Mouse (Mus musculus) spleen, embryonic (tissue): ENCODE measurements around the gene Clca2.

Experiments
- CTCF ChIA-PET: fragments of 350-600 bp; sonication (Branson Sonifier 250); formaldehyde crosslinking; loops from one replicate; lab custom pipeline; 2022; lab: Charles Lee

Clca2 gene

DNA sequence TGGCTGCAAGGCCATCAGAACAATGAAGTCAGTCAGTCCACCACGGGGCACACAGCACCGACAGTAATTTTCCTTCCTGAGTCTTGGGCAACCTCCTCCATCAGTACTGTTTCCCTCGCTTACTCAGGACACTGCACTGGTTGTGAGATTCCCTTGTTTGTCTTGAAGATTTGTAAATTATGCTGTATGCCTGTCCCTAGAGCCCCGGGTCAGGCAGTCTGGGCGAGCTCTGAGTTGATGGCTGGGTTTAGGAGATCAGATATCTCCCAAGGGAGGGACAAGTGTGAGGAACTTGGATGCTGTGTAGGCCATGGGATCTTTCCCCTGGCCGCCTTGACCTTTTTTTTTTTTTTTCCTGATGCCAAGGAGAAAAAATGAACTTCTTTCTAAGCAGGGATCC is at the start of gene Clca2:
Gene Clca2, minus strand, starts transcription at position 153 of the 400 bp plus-strand sequence.
- CTCF ChIA-PET, result no interaction called here

DNA sequence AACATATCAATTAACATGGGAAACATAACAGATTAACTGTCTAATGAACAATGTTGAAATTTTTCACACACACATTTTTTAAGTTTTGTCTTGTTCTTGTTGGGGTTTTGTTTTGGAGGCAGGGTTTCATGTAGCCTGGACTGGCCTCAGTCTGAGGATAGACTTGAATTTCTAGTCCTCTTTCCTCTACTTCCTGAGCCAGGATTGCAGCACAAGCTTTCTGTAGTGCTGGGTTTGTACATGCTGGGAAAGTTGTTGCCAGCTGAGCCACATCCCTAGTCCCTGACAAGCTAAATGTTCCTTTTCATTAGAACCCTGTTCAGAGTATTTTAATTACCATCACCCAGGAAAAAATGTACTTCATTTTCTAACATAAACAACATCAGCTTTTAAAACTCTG is 48.7 kb upstream of the Clca2 start:
- CTCF ChIA-PET, result no interaction called here

DNA sequence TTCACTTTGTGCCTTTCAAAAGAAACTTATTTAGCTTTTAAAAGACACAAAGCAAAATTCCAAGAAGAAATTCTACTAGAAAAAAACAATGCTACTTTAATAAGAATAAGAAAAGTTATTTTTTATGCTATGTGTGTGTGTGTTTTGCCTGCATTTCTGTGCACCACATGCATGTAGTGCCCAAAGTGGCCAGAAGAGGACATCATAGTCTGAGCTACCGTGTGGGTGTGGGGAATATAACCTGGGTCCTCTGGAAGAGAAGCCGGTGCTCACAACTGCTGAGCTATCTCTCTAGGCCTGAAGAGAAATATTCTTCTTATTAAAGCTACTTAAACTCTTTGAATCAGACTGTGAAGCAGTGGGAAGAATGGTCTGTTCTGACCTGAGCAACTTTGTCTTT is 48.2 kb upstream of the Clca2 start:
- CTCF ChIA-PET, result no interaction called here

DNA sequence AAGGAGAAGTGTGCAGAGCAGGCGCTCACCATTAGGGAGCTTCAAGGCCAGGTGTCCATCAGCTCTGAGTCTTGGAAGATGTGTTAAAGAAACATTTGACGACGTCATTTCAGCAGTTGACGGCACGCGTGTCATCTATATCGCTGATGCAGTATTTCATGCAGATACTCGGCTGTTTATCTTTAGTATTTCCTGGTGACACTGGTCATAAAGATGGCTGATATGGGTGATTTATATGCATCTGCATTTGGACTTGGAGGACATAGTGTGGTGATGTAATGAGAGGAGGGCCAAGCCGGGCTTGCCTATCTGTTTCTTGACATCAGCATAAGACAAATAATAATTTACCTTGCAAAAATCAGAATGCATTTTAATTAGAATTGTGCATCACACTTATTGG is 47.6 kb upstream of the Clca2 start:
- CTCF ChIA-PET, result no interaction called here

DNA sequence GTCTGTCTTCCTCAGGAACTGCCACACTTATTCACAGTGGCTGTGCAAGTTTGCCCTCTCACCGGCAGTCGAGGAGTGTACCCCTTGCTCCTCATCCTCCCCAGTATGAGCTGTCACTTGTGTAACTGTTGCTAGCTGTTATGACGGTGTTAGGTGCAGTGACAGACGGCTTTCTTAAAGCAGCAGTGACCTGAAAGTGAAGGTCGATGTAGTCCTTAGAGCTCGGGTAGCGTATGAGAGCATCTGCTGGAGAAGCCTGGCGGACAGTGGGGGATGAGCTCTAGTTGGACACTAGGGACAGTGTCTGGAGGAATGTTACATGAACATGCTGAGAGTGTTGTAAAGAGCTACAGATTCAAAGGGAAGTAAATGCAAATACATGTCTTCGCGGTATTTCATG is 44.6 kb upstream of the Clca2 start:
- CTCF ChIA-PET, result no interaction called here

DNA sequence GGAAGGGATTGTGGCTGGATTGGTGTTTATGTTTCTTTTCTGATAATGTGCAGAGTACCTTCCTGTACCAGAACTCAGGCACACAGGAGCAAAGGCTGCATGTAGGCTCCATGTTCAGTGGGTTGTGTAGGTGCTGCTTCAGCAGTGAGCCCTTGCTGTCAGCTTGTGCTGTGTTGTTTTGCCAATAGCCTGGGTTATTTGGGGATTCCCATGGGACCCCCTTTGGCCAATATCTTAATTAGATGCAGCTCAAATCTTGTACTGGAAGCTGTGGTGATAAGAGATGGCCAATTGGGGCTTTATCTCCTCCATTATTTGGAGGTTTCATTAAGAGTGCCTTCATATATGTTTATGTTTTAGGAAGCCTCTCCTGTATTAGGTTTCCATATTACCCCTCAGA is 43.7 kb upstream of the Clca2 start:
- CTCF ChIA-PET, result no interaction called here

DNA sequence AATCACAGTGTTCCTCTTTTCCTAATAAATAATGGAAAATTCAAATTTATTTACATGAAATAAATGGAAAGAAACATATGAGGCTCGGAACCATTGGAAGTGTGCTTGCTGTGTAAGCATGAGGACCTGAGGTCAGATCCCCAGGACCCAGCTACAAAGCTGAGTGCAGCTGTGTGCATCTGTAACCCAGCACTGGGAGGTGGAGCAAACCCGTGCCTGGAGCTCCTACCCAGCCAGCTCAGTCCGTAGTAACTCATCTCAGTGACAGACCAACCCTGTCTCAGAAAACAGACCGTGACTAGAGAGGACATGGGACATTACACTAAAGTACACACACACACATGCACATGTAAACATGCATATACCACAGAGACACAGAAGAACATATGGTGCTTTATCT is 41.0 kb upstream of the Clca2 start:
- CTCF ChIA-PET, result no interaction called here

DNA sequence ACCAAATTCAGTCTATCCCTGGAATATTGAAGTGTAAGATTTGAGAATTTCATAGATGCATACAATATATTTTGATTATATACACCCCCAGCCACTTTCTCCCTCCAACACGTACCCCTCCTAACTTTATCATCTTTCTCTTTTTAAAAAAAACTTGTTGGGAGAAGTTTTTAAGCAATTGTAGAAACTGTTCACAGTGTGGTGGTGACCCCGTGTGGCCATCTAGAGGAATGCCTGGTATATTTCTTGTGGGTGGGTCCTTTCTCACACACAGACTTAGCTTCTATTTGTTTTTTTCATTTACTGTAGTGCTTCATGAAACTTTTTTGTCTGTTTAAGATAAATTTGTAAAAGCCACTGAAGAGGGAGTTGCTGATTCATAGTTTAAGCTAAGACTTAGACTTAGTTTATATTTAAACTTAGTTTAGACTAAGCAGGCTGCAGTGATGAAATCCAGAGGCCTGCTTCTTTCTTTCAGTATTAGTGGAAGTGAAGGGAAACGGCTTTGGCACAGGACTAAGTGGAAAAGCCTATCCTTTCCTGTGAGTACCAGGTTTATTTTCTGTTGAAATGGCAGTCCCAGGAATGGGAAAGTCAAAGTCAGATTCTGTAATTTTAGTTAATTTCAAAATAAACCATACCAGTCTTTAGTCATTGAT is 32.1 kb upstream of the Clca2 start:
- CTCF ChIA-PET, result no interaction called here

DNA sequence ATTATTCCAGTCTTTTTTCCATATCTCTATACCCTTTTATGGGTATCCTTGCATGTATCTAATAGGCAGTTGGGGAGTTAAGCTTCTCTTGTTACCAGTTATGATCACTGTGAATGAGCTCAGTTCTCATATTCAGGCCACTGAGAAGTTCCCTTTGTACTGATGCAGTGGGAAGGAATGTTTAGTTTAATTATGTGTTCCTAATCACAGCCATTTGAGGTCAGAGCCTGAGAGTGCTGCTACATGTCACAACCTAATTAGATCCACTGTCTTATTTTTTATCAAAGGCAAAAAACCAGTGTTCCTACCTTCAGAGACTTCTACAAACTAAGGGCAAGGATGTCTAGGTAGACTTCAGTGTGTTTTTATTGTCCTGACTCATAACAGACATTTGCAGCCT is 30.1 kb upstream of the Clca2 start:
- CTCF ChIA-PET, result no interaction called here

DNA sequence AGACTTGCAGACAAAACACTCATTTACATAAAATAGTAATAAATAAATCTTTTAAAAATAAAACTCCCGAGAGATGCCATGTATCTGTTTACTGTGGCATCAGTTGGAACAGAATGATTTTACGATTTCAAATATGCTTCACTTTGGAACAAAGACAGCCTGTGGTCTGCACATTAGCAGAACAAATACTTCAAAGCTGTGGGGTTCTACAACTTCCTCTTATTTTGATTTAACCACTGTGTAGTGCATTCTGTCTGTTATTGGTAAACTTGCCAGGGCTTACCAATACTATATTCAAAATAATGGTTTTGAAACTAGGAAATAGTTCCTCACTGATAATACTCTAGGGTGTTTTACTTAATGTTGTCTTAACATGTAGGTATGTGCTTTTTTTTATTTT is 27.4 kb upstream of the Clca2 start:
- CTCF ChIA-PET, result no interaction called here

DNA sequence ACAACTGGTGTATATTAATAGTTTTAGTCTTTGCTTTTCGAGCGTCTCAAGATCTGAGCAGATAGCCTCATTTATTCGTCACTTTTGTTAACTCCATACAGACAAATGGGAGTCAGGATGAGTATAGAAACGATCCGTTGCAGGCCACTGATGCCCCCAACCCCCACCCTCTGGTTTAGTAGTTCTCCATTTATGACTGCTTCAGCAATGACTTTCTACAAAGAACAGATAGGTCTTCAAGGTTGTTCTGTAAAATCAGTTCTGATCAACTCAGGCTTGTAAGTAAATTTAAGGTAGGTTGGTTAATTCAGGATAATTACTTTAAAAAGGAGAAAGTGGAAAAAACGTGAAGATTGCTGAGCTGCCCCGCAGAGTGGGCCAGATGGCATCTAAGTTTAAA is 20.2 kb upstream of the Clca2 start:
- CTCF ChIA-PET, result no interaction called here

DNA sequence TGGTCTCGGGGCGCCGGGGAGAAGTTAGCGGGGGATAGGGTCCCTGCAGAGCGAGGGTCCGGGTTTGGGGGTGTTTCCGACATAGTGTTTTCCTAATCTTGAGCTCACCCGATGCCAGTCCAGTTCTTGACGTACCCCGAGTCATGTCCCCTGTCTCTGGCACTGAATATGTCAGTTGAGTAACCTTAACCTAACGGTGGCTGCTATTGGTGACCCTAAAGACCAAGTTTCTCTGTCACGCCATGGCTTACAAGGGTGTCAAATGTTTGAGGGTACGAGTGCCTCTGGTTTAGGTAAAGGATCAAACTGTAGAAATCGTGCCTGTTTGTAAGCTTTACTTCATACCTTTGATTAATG is 19.7 kb upstream of the Clca2 start:
- CTCF ChIA-PET, result no interaction called here

DNA sequence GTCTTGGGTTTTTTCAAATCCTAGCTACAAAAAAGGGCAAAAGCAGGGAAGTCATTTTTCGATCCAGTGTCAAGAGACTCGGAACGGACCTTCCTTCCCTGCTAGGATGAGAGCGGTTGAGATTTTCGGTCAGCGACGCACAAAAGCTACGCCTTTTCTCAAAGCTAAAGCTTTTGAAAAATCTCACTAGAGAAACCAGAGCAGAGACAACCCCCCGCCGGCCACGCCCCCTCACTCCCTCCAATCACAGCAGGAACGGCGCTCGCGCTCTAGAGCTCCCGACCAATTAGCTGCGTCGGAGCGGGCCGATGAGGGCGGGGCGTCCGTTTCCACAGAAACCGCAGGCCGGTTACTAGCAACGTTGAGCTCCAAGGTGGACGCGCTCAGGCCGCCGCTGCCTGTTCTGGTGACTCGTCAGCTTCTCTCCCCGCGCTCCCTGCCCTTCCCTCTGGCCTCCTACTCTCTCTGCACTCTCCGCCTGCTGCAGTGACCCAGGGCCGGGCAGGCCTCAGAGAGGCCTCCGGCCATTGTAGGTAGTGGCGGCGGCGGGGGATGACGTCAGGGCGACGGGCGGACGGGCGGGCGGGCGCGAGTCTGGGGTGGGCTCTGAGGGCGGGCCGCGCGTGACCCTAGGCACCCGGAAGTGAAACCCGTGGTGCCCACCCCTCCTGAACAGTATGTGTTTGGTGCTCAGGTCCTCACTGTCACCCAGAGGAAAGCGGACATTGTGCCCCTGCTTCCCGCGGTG is 19.2 kb upstream of the Clca2 start, which contains the start of gene Odf2l:
Gene Odf2l, plus strand, starts transcription at position 335 of the 748 bp plus-strand sequence.
- CTCF ChIA-PET, result no interaction called here

DNA sequence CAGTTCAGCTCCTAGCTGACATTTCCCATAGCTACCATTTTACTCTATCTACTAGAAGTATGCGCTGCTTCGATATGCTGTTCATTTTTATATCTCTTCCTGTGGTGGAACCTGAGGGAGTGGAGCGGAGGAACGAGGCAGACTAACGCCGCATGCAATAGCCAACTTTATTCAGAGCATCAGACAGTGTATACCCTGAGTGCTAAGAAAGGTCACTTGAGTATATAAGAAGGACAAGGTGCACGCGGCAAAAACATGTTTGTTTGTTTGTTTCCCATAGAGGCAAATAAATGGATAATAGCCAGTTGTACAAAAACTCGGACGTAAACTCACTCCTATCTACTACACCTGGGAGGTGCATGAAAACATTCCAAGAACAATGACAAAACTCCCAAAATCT is 18.4 kb upstream of the Clca2 start:
- CTCF ChIA-PET, result no interaction called here

DNA sequence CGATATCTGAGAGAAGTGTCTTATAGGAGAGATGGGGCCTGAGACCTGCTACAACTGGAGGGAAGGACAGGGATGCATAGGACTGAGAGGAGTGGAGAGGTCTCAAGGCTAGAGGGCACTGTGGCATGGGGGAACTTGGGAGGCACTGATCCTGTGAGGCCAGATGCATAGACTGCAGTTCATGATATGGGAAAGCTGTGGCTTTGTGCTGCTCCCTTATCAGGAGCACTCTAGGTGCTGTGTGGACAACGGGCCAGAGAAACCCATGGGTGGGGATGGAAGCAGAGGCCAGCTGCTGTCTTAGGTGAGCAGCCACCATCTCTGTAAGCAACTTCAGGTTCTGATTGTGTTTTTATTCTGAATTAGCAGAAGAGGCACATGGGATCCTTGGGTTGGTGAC is 15.9 kb upstream of the Clca2 start:
- CTCF ChIA-PET, result no interaction called here

DNA sequence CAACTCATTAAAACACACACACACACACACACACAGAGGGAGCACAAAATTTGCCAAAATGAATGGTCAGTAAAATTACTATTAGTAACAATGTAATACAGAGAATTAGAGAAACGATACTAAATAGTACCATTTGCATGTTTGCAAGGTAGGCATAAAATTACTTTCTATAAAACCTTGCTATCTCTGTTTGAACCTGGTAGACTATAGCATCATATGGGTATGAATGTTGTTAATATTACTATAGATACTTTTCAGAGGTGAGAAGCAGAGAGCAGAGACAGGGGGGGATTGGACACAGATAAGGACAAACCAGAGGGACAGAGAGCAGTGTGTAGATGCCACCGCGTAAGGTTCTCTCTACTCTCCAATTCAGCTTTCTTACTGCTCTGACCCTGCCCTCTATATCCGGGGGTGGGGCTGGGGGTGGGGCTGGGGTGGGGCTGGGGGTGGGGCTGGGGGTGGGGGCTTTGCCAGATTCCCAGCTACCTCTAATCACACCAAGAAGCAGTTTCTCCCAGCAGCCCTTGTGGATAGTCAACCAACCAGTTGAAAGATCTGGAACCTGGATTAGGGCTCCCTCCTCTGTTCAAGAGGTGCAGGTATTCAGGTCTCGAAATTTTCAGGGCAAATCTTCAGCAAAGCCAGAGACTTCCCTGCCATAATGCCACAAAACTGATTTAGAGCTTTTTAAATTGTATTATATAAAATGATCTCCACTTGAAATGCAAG is 6.7 kb upstream of the Clca2 start:
- CTCF ChIA-PET, result no interaction called here

DNA sequence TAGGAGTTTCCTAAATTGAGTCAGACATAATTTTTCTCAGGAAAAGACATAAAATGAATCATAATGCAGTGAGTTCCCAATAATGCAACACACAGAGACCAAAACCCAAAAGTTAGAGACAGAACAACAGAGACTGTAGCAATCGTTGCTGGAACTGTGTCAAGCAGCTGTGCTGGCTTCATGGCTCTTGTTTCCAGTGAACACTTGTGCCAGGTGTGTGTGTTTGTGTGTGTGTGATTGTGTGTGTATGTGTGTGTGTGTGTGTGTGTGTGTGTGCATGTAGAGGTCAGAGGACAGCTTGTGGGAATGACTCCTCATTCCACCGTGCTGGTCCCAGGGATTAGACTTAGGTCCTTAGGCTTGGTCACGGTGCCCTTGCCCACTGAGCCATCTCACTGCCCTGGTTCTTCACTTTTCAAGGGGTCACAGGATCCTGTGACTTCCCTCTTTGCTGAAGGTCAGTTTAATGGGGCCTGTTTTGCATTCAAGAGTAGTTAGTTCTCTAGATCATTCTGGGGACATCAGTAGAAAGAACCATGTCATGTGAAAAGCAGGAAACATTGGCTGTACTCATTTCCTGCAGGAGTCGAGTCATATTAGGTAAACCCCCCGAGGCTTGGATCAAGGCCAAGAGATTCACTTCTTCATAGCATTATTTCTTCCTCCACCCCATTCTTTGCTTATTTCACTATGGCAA is 6.0 kb upstream of the Clca2 start:
- CTCF ChIA-PET, result no interaction called here

DNA sequence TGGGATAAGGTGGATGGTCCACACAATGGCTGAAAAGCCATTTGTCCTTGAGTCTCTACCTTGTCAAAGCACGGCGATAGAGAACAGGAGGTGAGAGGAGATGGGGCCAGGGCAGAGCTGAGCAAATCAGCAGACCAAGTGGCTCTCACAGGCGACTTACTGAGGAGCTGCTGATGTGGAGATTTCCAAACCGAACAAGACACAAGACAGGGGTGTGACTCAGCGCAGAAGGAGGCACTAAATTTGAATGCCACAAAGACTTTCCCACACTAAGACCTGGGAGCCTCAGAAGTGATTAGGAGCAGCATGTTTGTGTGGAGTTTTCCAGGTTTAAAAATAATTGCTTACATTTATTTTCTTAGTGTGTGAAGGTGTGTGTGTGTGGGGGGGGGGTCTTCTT is 4.5 kb upstream of the Clca2 start:
- CTCF ChIA-PET, result no interaction called here

DNA sequence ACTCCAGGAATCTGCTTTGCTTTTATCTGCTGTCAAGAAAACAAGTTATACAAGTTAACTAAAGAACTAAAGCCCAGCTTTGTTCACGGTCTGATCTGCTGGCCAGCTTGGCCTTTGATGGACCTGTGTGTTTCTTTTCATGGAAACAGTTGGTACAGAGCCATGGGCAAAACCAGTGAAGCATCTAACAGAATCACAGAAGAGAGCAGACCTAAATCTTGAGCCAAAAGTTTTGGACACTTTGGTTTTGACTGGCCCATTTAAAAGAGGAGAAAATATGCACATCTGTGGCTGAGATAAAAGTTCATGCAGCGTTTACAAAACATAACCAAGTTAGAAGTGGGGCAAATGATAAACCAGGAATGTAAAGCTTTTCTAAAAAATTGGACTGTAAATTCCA is 4.1 kb upstream of the Clca2 start:
- CTCF ChIA-PET, result no interaction called here

DNA sequence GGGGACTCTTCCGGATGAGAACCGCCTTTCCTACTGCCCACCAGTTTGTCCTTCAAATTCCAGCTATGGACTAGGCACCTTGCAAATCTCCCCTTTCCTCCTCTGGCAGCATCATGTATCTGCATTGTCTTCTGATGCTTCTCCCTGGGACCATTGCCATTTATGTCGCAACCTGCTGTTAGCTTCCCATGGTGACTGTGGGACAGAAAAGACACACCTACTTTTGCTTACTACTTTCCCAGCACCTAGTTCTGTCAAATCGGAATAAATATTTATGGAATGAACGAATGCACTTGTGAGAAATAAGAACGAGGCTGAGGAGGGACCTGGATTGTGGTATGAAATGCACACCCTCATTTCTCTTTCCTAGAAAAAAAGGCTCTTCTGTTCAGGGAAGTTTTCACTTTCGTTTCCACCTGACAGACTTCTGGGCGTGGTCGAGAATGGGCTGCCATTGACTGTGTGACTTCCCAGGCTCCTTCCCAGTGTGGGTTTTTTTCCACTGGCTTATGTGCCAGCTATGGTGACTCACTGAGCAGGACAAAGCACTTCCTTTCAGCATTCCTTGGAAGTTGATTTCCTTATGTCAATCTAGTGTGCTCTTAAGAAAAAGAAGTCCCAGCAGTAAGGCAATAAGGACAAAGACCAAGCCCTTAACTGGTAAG is 2.8 kb upstream of the Clca2 start:
- CTCF ChIA-PET, result no interaction called here

DNA sequence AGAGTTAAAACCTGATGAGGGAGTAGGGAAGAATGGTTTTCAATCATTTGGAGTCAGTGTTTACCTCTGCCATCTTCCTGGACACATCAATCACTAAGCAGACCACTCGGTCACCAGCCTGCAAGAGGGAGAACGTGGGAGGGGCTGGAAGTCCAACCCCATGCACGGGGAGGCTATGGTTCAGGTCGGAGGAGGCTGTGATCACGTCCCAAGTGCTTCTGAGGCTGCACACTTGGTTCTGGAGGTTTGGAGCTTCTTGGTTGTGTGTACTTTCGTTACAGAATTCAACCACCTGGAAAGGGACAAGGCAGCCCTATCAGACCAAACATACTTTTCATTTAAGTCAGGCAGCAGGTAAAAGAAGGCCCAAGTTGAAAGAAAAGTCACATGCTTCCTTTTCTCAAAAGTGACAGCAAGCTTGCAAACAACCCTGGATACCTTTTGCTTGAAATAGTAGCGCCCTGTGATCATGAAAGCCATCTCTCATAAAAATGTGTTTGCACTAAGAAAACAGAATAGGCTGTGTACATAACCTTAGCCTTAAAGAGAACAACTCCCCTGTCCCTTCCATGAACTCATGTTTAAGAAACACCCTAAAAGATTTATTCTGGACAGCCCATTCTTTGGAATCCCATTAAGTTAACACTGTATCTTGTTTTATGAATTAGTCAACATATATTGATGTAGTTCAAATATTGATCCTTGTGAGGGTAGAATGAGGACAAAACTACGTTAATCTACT is 11.2 kb downstream of the Clca2 start:
- CTCF ChIA-PET, result no interaction called here
